Mouse (Mus musculus) G1E (cell line): ENCODE measurements around the gene Higd1c. TPM values are rescaled to one million over a fixed set of nuclear protein-coding genes. Genes with fewer than 3 reads are reported as not detected.
"Not testable (repeated sequence)": the region's sequence is repeated elsewhere in the genome, so short reads cannot be mapped to it uniquely, and the experiment has no call there.

ENCODE experiments used
- ATAC-seq: 2 replicates; pipeline ENCODE4 v1.8.0; 2016; ENCODE audit warnings: mild to moderate bottlenecking; ENCODE audit not compliant: insufficient number of reproducible peaks, poor library complexity, low FRiP score, severe bottlenecking; ENCODE audit errors: extremely low read depth
- DNase-seq: peaks from one replicate; pipeline ENCODE4 v3.0.0; 2012; ENCODE audit warnings: low spot score
- H3K27me3 ChIP-seq: 2 replicates; pipeline ENCODE4 v1.6.1; 2012; ENCODE audit warnings: mild to moderate bottlenecking, low read length, inconsistent platforms; ENCODE audit not compliant: insufficient read depth
- H3K36me3 ChIP-seq: replicated peaks from 2 replicates; pipeline ENCODE3; 2012; ENCODE audit warnings: mild to moderate bottlenecking, inconsistent platforms
- H3K4me1 ChIP-seq: 2 replicates; pipeline ENCODE4 v1.6.1; 2012; ENCODE audit warnings: low read depth, low read length, inconsistent platforms, mixed read lengths; ENCODE audit not compliant: insufficient read depth
- H3K4me3 ChIP-seq: 2 replicates; pipeline ENCODE4 v1.5.1; 2012; ENCODE audit warnings: low read depth, mild to moderate bottlenecking, inconsistent platforms, low read length, moderate library complexity, mixed read lengths
- H3K9me3 ChIP-seq: replicated peaks from 2 replicates; pipeline ENCODE4 v1.6.1; 2012; ENCODE audit warnings: inconsistent platforms
- CTCF ChIP-seq: IDR thresholded peaks from 2 replicates; pipeline ENCODE4 v1.5.1; 2012; ENCODE audit warnings: low read depth, low read length, inconsistent platforms, mixed read lengths
- GATA1 ChIP-seq: IDR thresholded peaks from 2 replicates; pipeline ENCODE4 v1.6.1; 2012; ENCODE audit warnings: borderline replicate concordance, low read length, inconsistent platforms, mixed read lengths
- GATA2 ChIP-seq: IDR thresholded peaks from 2 replicates; pipeline ENCODE4 v1.6.1; 2012; ENCODE audit warnings: low read depth, low read length, inconsistent platforms, borderline replicate concordance
- POLR2AphosphoS5 ChIP-seq: IDR thresholded peaks from 2 replicates; pipeline ENCODE4 v1.6.1; 2012; ENCODE audit warnings: low read depth, low read length, inconsistent platforms; ENCODE audit not compliant: insufficient replicate concordance
- TAL1 ChIP-seq: conservative IDR thresholded peaks from 2 replicates; pipeline ENCODE4 v1.6.1; 2012; ENCODE audit warnings: low read depth, low read length, inconsistent platforms, mixed read lengths
- polyA plus RNA-seq: library from polyadenylated mRNA; stranded (reverse); fragments of >175 nt; gene quantifications from 2 replicates; pipeline ENCODE4 v1.2.3, GENCODE M21; 2012
- total RNA-seq, 2 experiments: library from RNA; stranded (forward) in 1 of 2; stranded (reverse) in 1 of 2; fragments of 200-1000 nt in 1 of 2; fragments of >200 nt in 1 of 2; fragmentation: Nextera tagmentation in 1 of 2; gene quantifications; 2 replicates each; pipeline ENCODE4 v1.2.3; 2014 to 2017

The Higd1c gene
- total and polyA plus RNA-seq, 3 experiments, result not detected

DNA sequence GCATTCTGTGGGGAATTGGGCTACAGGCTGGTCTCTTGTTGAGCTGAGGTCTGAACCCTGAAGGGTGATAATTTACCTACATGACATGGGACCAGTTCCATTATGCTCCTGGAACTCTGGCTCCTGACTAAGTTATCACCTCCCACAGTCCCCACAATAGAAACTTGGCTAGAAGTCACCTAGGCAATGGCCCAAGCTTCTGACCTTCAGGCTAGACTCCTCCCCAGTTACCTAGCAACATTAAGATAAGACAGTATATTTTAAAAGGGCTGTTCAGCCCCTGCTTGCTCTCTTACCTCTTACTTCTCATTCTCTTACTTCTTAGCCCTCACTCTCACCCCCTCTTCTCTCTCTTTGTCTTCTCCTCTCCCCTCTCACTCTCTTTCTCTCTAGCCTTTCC, 18.9 kb upstream of the Higd1c start:
- no peak for TF ChIP-seq TAL1
- H3K4me1 ChIP-seq, result peaks cover 2% of the 10 kb centered on the region; the same call in 1 of the 2 replicates
- no peak overlapping the region for H3K4me3 ChIP-seq
- H3K27me3 ChIP-seq, result peaks cover 11% of the 10 kb centered on the region
- H3K9me3 ChIP-seq, result no peaks in the 10 kb centered on the region
- H3K36me3 ChIP-seq, result no peaks in the 10 kb centered on the region
- DNase-seq (no peak), ATAC-seq (no peak)

- Histone ChIP-seq H3K4me1 (peaks cover 2% of the 10 kb centered on the region; the same call in 1 of the 2 replicates), H3K4me3 (no peak overlapping the region), H3K36me3 (no peaks in the 10 kb centered on the region), H3K9me3 (no peaks in the 10 kb centered on the region), H3K27me3 (peaks cover 14% of the 10 kb centered on the region)
- TF ChIP-seq GATA2, result no peak
- TF ChIP-seq POLR2AphosphoS5, result no peak
- no peak for TF ChIP-seq CTCF
- TF ChIP-seq TAL1, result no peak
- TF ChIP-seq GATA1, result no peak
- DNase-seq (no peak), ATAC-seq (no peak)
Observed at GRCm38 (mm10) chr15:100346761-100347160, 17.6 kb upstream of the Higd1c start.

- Histone ChIP-seq H3K36me3 (no peaks in the 10 kb centered on the region), H3K4me3 (no peak overlapping the region), H3K4me1 (peaks cover 2% of the 10 kb centered on the region; the same call in 1 of the 2 replicates), H3K27me3 (peaks cover 16% of the 10 kb centered on the region), H3K9me3 (no peaks in the 10 kb centered on the region)
- DNase-seq, result no peak
- ATAC-seq, result no peak
- no peak for TF ChIP-seq GATA2
- TF ChIP-seq POLR2AphosphoS5, result no peak
- no peak for TF ChIP-seq GATA1
- no peak for TF ChIP-seq CTCF
- no peak for TF ChIP-seq TAL1
Observed at GRCm38 (mm10) chr15:100349496-100349895, 14.8 kb upstream of the Higd1c start.

DNA sequence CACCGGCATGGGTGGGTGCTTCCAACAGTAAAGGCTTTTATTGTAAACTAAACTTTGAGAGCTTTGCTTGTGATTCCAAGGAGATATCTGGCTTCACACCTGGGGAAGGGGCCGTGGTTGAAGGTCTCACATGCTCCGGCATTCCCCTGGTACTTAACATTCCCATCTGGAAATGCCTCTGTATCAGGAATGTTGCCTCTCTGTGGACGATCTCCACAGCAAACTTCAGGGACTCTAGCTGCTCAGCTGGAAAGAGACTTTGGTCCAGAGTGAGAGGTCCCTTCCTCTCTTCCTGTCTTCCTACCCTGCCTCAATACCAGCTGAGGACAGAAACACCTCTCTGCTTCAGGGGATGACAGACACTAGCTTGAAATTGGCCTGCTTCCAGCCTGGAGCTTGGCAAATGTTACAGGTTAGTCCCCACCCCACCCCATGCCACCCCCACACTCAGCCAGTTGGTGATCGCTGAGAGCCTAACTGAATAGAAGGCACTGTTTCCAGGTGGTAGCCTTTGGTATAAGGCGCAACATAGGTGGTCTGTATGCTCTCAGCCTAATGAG, 12.8 kb upstream of the Higd1c start:
- ATAC-seq (no peak), DNase-seq (no peak)
- Histone ChIP-seq H3K4me3 (no peak overlapping the region), H3K4me1 (peaks cover 2% of the 10 kb centered on the region; the same call in 1 of the 2 replicates), H3K27me3 (peaks cover 16% of the 10 kb centered on the region), H3K36me3 (no peaks in the 10 kb centered on the region), H3K9me3 (no peaks in the 10 kb centered on the region)
- TF ChIP-seq TAL1, result no peak
- TF ChIP-seq GATA1, result no peak
- TF ChIP-seq POLR2AphosphoS5, result no peak
- no peak for TF ChIP-seq GATA2
- no peak for TF ChIP-seq CTCF

GRCm38 (mm10) chr15:100352711-100353250, 11.6 kb upstream of the Higd1c start, which contains the start of the genes Methig1 and Mettl7a2:
Gene Methig1, plus strand, starts transcription at chr15:100353149.
Gene Mettl7a2, plus strand, starts transcription at chr15:100353200.
- Histone ChIP-seq H3K4me3 (peak within 1 kb of the TSS; percentile 61; the same call in 1 of the 2 replicates), H3K4me1 (peaks cover 2% of the 10 kb centered on the region; the same call in 1 of the 2 replicates)

GRCm38 (mm10) chr15:100353399-100353798, 10.9 kb upstream of the Higd1c start:
- DNase-seq, ATAC-seq, H3K9me3 ChIP-seq, H3K36me3 ChIP-seq, H3K4me1 ChIP-seq: not testable (repeated sequence)
- peak overlapping the region; percentile 61; the same call in 1 of the 2 replicates for H3K4me3 ChIP-seq
- peaks cover 16% of the 10 kb centered on the region for H3K27me3 ChIP-seq

More at GRCm38 (mm10) chr15:100352711-100353250, 11.6 kb upstream of the Higd1c start, which contains the start of the genes Methig1 and Mettl7a2:
- ATAC-seq (no peak), DNase-seq (no peak)
- H3K9me3 ChIP-seq, result no peaks in the 10 kb centered on the region
- no peaks in the 10 kb centered on the region for H3K36me3 ChIP-seq
- TF ChIP-seq POLR2AphosphoS5, result no peak
- TF ChIP-seq TAL1, result no peak
- no peak for TF ChIP-seq GATA1
- TF ChIP-seq GATA2, result no peak
- TF ChIP-seq CTCF, result no peak
- H3K27me3 ChIP-seq, result peaks cover 16% of the 10 kb centered on the region

DNA sequence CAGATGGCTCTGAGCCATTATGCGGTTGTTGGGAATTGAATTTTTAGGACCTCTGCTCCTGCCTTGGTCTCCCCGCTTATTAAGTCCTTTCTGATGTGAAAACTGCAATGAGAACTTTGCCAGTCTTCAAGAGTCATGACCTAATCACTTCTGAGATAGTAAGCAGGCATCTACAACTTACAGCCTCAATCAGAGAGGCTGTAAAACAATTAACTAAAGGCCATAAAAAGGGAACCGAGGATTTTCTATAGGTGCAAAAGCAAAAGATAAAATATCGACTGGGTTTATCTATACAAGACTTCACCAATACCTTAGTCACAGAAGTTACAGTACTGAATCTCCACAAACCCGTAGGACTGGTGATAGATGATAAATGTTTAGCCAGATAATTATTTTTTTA, 8.5 kb upstream of the Higd1c start:
- H3K36me3 ChIP-seq, result no peaks in the 10 kb centered on the region
- H3K9me3 ChIP-seq, result no peaks in the 10 kb centered on the region
- TF ChIP-seq TAL1 (no peak), GATA1 (no peak), GATA2 (no peak), POLR2AphosphoS5 (no peak), CTCF (no peak)
- peaks cover 9% of the 10 kb centered on the region; the same call in 1 of the 2 replicates for H3K27me3 ChIP-seq
- no peak for DNase-seq
- no peak for ATAC-seq
- no peak overlapping the region for H3K4me3 ChIP-seq
- H3K4me1 ChIP-seq, result no peaks in the 10 kb centered on the region

GRCm38 (mm10) chr15:100365967-100366366, 1.6 kb downstream of the Higd1c start:
- H3K27me3 ChIP-seq, result peaks cover 43% of the 10 kb centered on the region
- H3K4me1 ChIP-seq, DNase-seq, H3K36me3 ChIP-seq, ATAC-seq, H3K4me3 ChIP-seq, H3K9me3 ChIP-seq: not testable (repeated sequence)
